Mouse (Mus musculus) adipocyte (in vitro differentiated cells): Measurements from ENCODE around the gene Ids.
"Not testable (repeated sequence)": the region's sequence is repeated elsewhere in the genome, so short reads cannot be mapped to it uniquely, and the experiment has no call there.

Experiments
- DNase-seq: peaks from one replicate; pipeline ENCODE4 v3.0.0-alpha.2; 2016; ENCODE audit warnings: low spot score

The Ids gene

GRCm38 (mm10) chrX:70364661-70365613 lies at the start of gene Ids:
Gene Ids, minus strand, starts transcription at chrX:70365084.
- DNase-seq = peak; percentile 86

GRCm38 (mm10) chrX:70392636-70393035 lies 27.8 kb upstream of the Ids start:
- peak; percentile 73 for DNase-seq

- DNase-seq = no peak
Observed at GRCm38 (mm10) chrX:70385962-70386351, 21.1 kb upstream of the Ids start.

- DNase-seq = peak; percentile 91
Observed at GRCm38 (mm10) chrX:70385276-70385961, 20.5 kb upstream of the Ids start, which contains the start of gene 1110012L19Rik. Gene 1110012L19Rik, plus strand, starts transcription at chrX:70385877.

GRCm38 (mm10) chrX:70384917-70385275 lies 20.0 kb upstream of the Ids start:
- DNase-seq = no peak

GRCm38 (mm10) chrX:70374469-70375110 lies 9.7 kb upstream of the Ids start:
- DNase-seq = not testable (repeated sequence)

GRCm38 (mm10) chrX:70369758-70370157 lies 4.9 kb upstream of the Ids start:
- DNase-seq = not testable (repeated sequence)

GRCm38 (mm10) chrX:70364202-70364601 lies 682 bp downstream of the Ids start:
- DNase-seq = no peak

GRCm38 (mm10) chrX:70363446-70363845 lies 1.4 kb downstream of the Ids start:
- DNase-seq = no peak

GRCm38 (mm10) chrX:70362985-70363384 lies 1.9 kb downstream of the Ids start:
- DNase-seq = no peak

GRCm38 (mm10) chrX:70330202-70330843 lies 34.6 kb downstream of the Ids start:
- DNase-seq = peak; percentile 81

GRCm38 (mm10) chrX:70328530-70329143 lies 36.2 kb downstream of the Ids start:
- peak; percentile 64 for DNase-seq

GRCm38 (mm10) chrX:70327656-70328055 lies 37.2 kb downstream of the Ids start:
- no peak for DNase-seq

GRCm38 (mm10) chrX:70319254-70319653 lies 45.6 kb downstream of the Ids start:
- DNase-seq = no peak

- no peak for DNase-seq
Observed at GRCm38 (mm10) chrX:70314949-70315641, 49.8 kb downstream of the Ids start.
